Mouse (Mus musculus) stomach, postnatal 0 days (tissue): Measurements from ENCODE around the gene Lrrc8a.

ENCODE experiments used
- CTCF ChIP-seq: IDR thresholded peaks from 2 replicates; pipeline ENCODE4 v1.5.1; 2016; ENCODE audit warnings: antibody characterized with exemption, low read depth, mild to moderate bottlenecking, moderate library complexity
- EP300 ChIP-seq: optimal IDR thresholded peaks from 2 replicates; pipeline ENCODE3; 2016; ENCODE audit warnings: antibody characterized with exemption

DNA sequence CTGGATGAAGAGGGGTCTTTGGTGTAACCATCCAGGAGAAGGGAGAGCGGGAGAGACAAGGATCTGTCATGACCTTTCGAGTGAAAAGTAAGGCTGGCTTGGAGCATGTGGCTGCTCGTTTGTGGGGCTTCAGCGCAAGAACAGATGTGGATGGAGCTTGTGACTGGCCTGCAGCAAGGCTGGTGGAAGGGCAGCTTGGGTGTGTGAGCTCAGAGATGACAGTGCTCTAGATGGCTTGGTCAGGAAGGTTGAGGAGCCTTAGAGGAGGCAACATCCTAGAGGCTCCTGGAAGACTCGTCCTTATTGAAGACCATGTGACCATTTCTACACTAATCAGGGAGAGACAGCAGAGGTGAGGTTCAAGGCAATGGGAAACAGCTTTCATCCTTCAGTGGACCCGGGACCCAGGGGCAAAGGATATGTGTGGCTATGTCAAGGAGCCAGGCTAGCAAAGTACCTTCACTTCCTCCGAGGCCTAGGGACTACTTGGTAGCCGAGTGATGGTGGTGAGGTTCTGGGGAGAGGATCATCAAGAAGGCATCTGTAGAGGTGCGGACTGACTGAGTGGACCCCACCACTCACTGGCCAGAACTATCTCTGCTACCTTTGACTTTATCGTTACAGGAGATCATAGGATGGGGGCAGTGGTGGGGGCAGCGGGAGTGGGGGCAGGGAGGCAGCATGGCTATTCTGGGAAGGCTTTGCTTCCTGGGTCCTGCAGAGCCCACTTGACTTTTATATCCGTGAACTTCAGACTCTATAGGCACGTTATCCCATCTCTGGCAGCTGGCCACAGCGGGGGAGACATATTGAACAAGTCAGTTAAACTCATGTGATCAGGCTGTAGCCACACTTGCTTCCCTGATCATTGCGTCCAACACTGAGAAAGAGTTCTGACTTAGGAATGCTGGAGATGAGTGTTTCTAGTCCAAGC, 21.9 kb downstream of the Lrrc8a start:
- no peak for TF ChIP-seq CTCF
- TF ChIP-seq EP300: no peak
